Comparison of ENCODE assay signal across 16 mouse cellular contexts in the genomic region with DNA sequence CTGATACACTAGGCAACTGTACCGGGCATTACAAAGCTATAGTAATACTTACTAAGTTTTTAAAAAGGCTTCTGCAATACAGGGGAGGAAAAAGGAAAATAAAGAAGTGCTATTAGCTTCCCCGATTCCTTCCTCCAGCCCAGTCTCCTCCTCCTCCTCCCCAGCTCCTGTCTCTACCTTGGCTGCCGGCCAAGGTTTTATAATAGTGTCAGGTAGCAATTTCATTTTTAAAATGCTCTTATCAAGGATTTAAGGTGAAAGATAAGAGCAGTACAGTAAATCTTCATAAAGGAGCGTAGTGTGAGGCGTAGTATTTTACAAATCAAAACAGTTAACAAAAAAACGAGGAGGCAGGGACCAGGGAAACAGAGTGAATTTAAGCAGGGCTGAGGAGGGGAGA.
A peak's percentile ranks its signal among the peaks of the same experiment; 100 is the strongest.
DNase-seq lines count a peak whose midpoint lies in the region; ATAC-seq and TF ChIP-seq lines count a peak whose summit lies in the region.
"Had no signal": no experiment of that assay in that cellular context is flagged by ENCODE, and none has a peak within 500 bp of the region (broad histone marks: within the 10 kb centered on the region; RNA-seq: fewer than 3 reads in every experiment).

No protein-coding gene starts in this region.

- no peak for ATAC-seq in forebrain, embryonic 12.5 days (ENCODE audit: low FRiP score)
- no peak for ATAC-seq in midbrain, postnatal 0 days (ENCODE audit: low FRiP score)
- ATAC-seq in hindbrain, embryonic 14.5 days (ENCODE audit: low FRiP score), result no peak
- no peak for ATAC-seq in midbrain, embryonic 15.5 days (replicated peaks)
- ATAC-seq: activated CD4-positive, CD25-positive, alpha-beta regulatory T cell, adult 4 months had no signal

- H3K9ac ChIP-seq in forebrain, embryonic 12.5 days, result no peak overlapping the region
- H3K9ac ChIP-seq in midbrain, postnatal 0 days (replicated peaks; ENCODE audit: low read length, poor library complexity, severe bottlenecking), result no peak overlapping the region
- H3K9ac ChIP-seq in hindbrain, embryonic 14.5 days, result no peak overlapping the region
- H3K9ac ChIP-seq in midbrain, embryonic 15.5 days, result no peak overlapping the region
- H3K9ac ChIP-seq: embryonic facial prominence, embryonic 13.5 days had no signal

- H3K27ac ChIP-seq in forebrain, embryonic 12.5 days, result peak overlapping the region; percentile 69
- no peak overlapping the region for H3K27ac ChIP-seq in forebrain, embryonic 10.5 days
- H3K27ac ChIP-seq in midbrain, embryonic 10.5 days (replicated peaks), result peak overlapping the region; percentile 18; the same call in 1 of the 2 replicates
- no peak overlapping the region for H3K27ac ChIP-seq in midbrain, postnatal 0 days (ENCODE audit: low read depth, low read length)
- peak overlapping the region; percentile 75 for H3K27ac ChIP-seq in hindbrain, embryonic 14.5 days
- peak overlapping the region; percentile 66 for H3K27ac ChIP-seq in midbrain, embryonic 15.5 days
- H3K27ac ChIP-seq: embryonic facial prominence, embryonic 13.5 days had no signal

- no peak for DNase-seq in forebrain, embryonic 10.5 days (ENCODE audit: extremely low spot score, low spot score)
- no peak for DNase-seq in midbrain, embryonic 10.5 days (ENCODE audit: low spot score)
- no peak for DNase-seq in midbrain, postnatal 0 days (ENCODE audit: low spot score)
- no peak for DNase-seq in hindbrain, embryonic 14.5 days (ENCODE audit: low spot score)
- no peak for DNase-seq in right cerebral cortex, postnatal 36 days (ENCODE audit: low spot score in 2 of 2)
- DNase-seq in cerebellum, postnatal 4 days (ENCODE audit: low spot score in 2 of 2), result no peak
- DNase-seq: cerebellum, postnatal 14 days; kidney, postnatal 14 days; layer of hippocampus, adult 9-11 months; liver; lung, adult 18-20 months; lung, postnatal 36 days had no signal

- 77% methylated on average over 6 of the region's 6 CpGs for WGBS in forebrain, embryonic 12.5 days
- 92% methylated on average over 6 of the region's 6 CpGs for WGBS in forebrain, embryonic 10.5 days
- WGBS in midbrain, embryonic 10.5 days, result 97% methylated on average over 6 of the region's 6 CpGs
- 68% methylated on average over 6 of the region's 6 CpGs for WGBS in midbrain, postnatal 0 days
- 57% methylated on average over 6 of the region's 6 CpGs for WGBS in hindbrain, embryonic 14.5 days
- WGBS in midbrain, embryonic 15.5 days, result 54% methylated on average over 6 of the region's 6 CpGs

- H3K9me3 ChIP-seq in forebrain, embryonic 12.5 days, result no peaks in the 10 kb centered on the region
- H3K9me3 ChIP-seq in forebrain, embryonic 10.5 days, result no peaks in the 10 kb centered on the region
- H3K9me3 ChIP-seq in midbrain, embryonic 10.5 days (replicated peaks), result no peaks in the 10 kb centered on the region
- no peaks in the 10 kb centered on the region for H3K9me3 ChIP-seq in midbrain, postnatal 0 days (ENCODE audit: low read length)
- H3K9me3 ChIP-seq in hindbrain, embryonic 14.5 days (ENCODE audit: control insufficient read depth, low read length), result no peaks in the 10 kb centered on the region
- H3K9me3 ChIP-seq in midbrain, embryonic 15.5 days, result no peaks in the 10 kb centered on the region
- H3K9me3 ChIP-seq: embryonic facial prominence, embryonic 13.5 days had no signal

- 0 out of 2 replicates have a peak, but pooled peaks cover 2% of the 10 kb centered on the region for H3K36me3 ChIP-seq in forebrain, embryonic 12.5 days (replicated peaks)
- H3K36me3 ChIP-seq in forebrain, embryonic 10.5 days (replicated peaks), result peaks cover 47% of the 10 kb centered on the region
- peaks cover 74% of the 10 kb centered on the region for H3K36me3 ChIP-seq in midbrain, embryonic 10.5 days
- no peaks in the 10 kb centered on the region for H3K36me3 ChIP-seq in midbrain, postnatal 0 days (ENCODE audit: insufficient read depth, low read length)
- H3K36me3 ChIP-seq in hindbrain, embryonic 14.5 days (replicated peaks; ENCODE audit: control insufficient read depth, insufficient read depth), result no peaks in the 10 kb centered on the region
- no peaks in the 10 kb centered on the region for H3K36me3 ChIP-seq in midbrain, embryonic 15.5 days (replicated peaks)

- H3K4me3 ChIP-seq in forebrain, embryonic 12.5 days (replicated peaks), result no peak overlapping the region
- no peak overlapping the region for H3K4me3 ChIP-seq in forebrain, embryonic 10.5 days
- no peak overlapping the region for H3K4me3 ChIP-seq in midbrain, embryonic 10.5 days
- no peak overlapping the region for H3K4me3 ChIP-seq in midbrain, postnatal 0 days (ENCODE audit: low read depth, low read length)
- H3K4me3 ChIP-seq in hindbrain, embryonic 14.5 days (replicated peaks; ENCODE audit: low read length), result no peak overlapping the region
- H3K4me3 ChIP-seq in midbrain, embryonic 15.5 days, result no peak overlapping the region
- H3K4me3 ChIP-seq: embryonic facial prominence, embryonic 13.5 days had no signal

- H3K4me1 ChIP-seq in forebrain, embryonic 12.5 days, result peaks cover 80% of the 10 kb centered on the region
- peaks cover 86% of the 10 kb centered on the region for H3K4me1 ChIP-seq in forebrain, embryonic 10.5 days
- H3K4me1 ChIP-seq in midbrain, embryonic 10.5 days, result peaks cover 71% of the 10 kb centered on the region
- H3K4me1 ChIP-seq in midbrain, postnatal 0 days (ENCODE audit: insufficient read depth, low read length), result peaks cover 6% of the 10 kb centered on the region; the same call in 1 of the 2 replicates
- H3K4me1 ChIP-seq in hindbrain, embryonic 14.5 days (replicated peaks; ENCODE audit: control insufficient read depth, insufficient read depth, low read length), result peaks cover 76% of the 10 kb centered on the region
- H3K4me1 ChIP-seq in midbrain, embryonic 15.5 days, result peaks cover 60% of the 10 kb centered on the region

- H3K4me2 ChIP-seq in forebrain, embryonic 12.5 days, result no peak overlapping the region
- no peak overlapping the region for H3K4me2 ChIP-seq in midbrain, postnatal 0 days (ENCODE audit: low read depth, low read length, poor library complexity, severe bottlenecking)
- H3K4me2 ChIP-seq in hindbrain, embryonic 14.5 days (replicated peaks), result no peak overlapping the region
- H3K4me2 ChIP-seq in midbrain, embryonic 15.5 days, result no peak overlapping the region
- H3K4me2 ChIP-seq: embryonic facial prominence, embryonic 13.5 days had no signal

- TF ChIP-seq CTCF in midbrain, postnatal 0 days (IDR thresholded peaks at IDR 0.05), result no peak

- no peaks in the 10 kb centered on the region for H3K27me3 ChIP-seq in forebrain, embryonic 12.5 days
- no peaks in the 10 kb centered on the region for H3K27me3 ChIP-seq in forebrain, embryonic 10.5 days (ENCODE audit: poor library complexity, severe bottlenecking)
- H3K27me3 ChIP-seq in midbrain, embryonic 10.5 days (ENCODE audit: low read depth, poor library complexity, severe bottlenecking), result no peaks in the 10 kb centered on the region
- no peaks in the 10 kb centered on the region for H3K27me3 ChIP-seq in midbrain, postnatal 0 days (ENCODE audit: insufficient read depth, low read length)
- H3K27me3 ChIP-seq in hindbrain, embryonic 14.5 days (ENCODE audit: control insufficient read depth, insufficient read depth, low read length), result no peaks in the 10 kb centered on the region
- H3K27me3 ChIP-seq in midbrain, embryonic 15.5 days (replicated peaks), result no peaks in the 10 kb centered on the region
- H3K27me3 ChIP-seq: embryonic facial prominence, embryonic 13.5 days had no signal

Comparison
In these comparisons a context has a peak if more than half of its experiments do, and no peak if none do; other contexts are left out.
1. H3K27ac ChIP-seq: peak in forebrain, embryonic 12.5 days (single experiment), midbrain, embryonic 10.5 days (single experiment), hindbrain, embryonic 14.5 days (single experiment) and midbrain, embryonic 15.5 days (single experiment); none in forebrain, embryonic 10.5 days (single experiment) and midbrain, postnatal 0 days (single experiment).